Mouse (Mus musculus) ES-E14 (cell line): ENCODE data around the gene Pex5l.

Experiments
- CHD2 ChIP-seq: IDR thresholded peaks from 2 replicates; pipeline ENCODE4 v1.6.1; 2014; ENCODE audit warnings: mild to moderate bottlenecking, low read depth, low read length, inconsistent platforms
- MAFK ChIP-seq: IDR thresholded peaks from 2 replicates; pipeline ENCODE4 v1.6.1; 2014; ENCODE audit warnings: mild to moderate bottlenecking, low read depth, low read length, inconsistent platforms; ENCODE audit not compliant: insufficient read depth
- ZNF384 ChIP-seq: IDR thresholded peaks from 2 replicates; pipeline ENCODE4 v1.6.1; 2012; ENCODE audit warnings: low read depth, low read length, inconsistent platforms

- TF ChIP-seq CHD2: no peak
- TF ChIP-seq MAFK: no peak
- no peak for TF ChIP-seq ZNF384
These were observed 69.2 kb downstream of the Pex5l start for GRCm38 (mm10) chr3:33073905-33074265.
